Mouse (Mus musculus) CD4-positive naive resting alpha-beta T cell, adult 57 days (primary cell): ENCODE data around the gene Gpat2. TPM values are rescaled to one million over a fixed set of nuclear protein-coding genes. Genes with fewer than 3 reads are reported as not detected.

Experiments
- total RNA-seq: library from RNA; stranded (reverse); gene quantifications from one replicate; pipeline ENCODE4 v1.2.4, GENCODE M21; 2023

Gpat2 gene
- total RNA-seq: 1.1 TPM

GRCm38 (mm10) chr2:127424977-127425376 lies at the start of gene Gpat2:
Gpat2 (plus strand) TSS chr2:127425199.

GRCm38 (mm10) chr2:127444055-127444789 lies 19.2 kb downstream of the Gpat2 start, which contains the start of gene Fahd2a:
Fahd2a (minus strand) TSS chr2:127444565.

Other genes with a start within 250 kb of the Gpat2 start
- gene 1810024B03Rik, start 216.9 kb upstream of the Gpat2 start, total RNA-seq: 1.6 TPM
- gene Snrnp200, start 216.8 kb upstream of the Gpat2 start, total RNA-seq: 166 TPM
- 45.4 TPM for gene Ciao1, start 177.4 kb upstream of the Gpat2 start, total RNA-seq
- 51.3 TPM for gene Tmem127, start 177.3 kb upstream of the Gpat2 start, total RNA-seq
- gene Stard7, start 155.0 kb upstream of the Gpat2 start, total RNA-seq: 67.7 TPM
- 298 TPM for gene Dusp2, start 89.0 kb upstream of the Gpat2 start, total RNA-seq
- 0.80 TPM for gene Astl, start 86.6 kb upstream of the Gpat2 start, total RNA-seq
- 0.24 TPM for gene Adra2b, start 62.0 kb upstream of the Gpat2 start, total RNA-seq
- gene Fahd2a, start 19.4 kb downstream of the Gpat2 start, total RNA-seq: 13.6 TPM
- gene Kcnip3, start 96.9 kb downstream of the Gpat2 start, total RNA-seq: 0.41 TPM
- not detected for gene Prom2, start 116.3 kb downstream of the Gpat2 start, total RNA-seq
- gene Zfp661, start 161.9 kb downstream of the Gpat2 start, total RNA-seq: 5.9 TPM
- gene Mrps5, start 162.0 kb downstream of the Gpat2 start, total RNA-seq: 140 TPM
- not detected for gene Mal, start 231.5 kb downstream of the Gpat2 start, total RNA-seq